Mouse (Mus musculus): ENCODE data around the gene Ramp1. TPM values are rescaled to one million over a fixed set of nuclear protein-coding genes. Genes with fewer than 3 reads are reported as not detected.

The Ramp1 gene
- polyA plus RNA-seq, 1 experiment from 2014 or later, result 8.6 TPM

DNA sequence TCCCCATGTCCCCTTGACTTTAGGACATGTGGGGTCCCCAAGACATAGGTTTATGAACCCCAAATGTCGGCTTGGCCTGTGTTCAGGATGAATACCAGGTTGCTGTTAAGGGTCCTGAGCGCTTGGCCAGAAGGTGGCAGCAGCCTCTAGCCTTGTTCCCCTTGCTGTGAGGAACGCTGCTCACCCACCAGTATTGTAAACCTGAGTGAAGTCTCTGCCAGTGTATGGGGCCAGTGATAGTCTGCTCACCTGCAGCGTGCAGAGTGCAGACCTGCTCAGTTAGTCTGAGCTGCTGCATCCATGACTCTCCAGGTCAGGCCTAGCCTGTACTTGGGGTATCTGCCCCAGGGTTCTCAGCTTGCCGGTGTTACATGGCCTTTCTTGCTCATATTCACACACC, 536 bp upstream of the Ramp1 start:
- ATAC-seq (ENCODE audit: insufficient read depth, low FRiP score), result peak; percentile 39; the same call in 1 of the 2 replicates
- Histone ChIP-seq H3K9me3 (replicated peaks; ENCODE audit: control insufficient read depth, low read length) (no peaks in the 10 kb centered on the region), H3K4me1 (ENCODE audit: control insufficient read depth, insufficient read depth, low read length) (peaks cover 24% of the 10 kb centered on the region), H3K27ac (ENCODE audit: low read length) (no peak overlapping the region), H3K4me3 (replicated peaks; ENCODE audit: low read length) (no peak overlapping the region), H3K4me2 (ENCODE audit: low read depth, low read length) (peak overlapping the region; percentile 76; the same call in 1 of the 2 replicates), H3K36me3 (ENCODE audit: control insufficient read depth, insufficient read depth, low read length) (no peaks in the 10 kb centered on the region), H3K9ac (ENCODE audit: low read length) (no peak overlapping the region), H3K27me3 (ENCODE audit: control insufficient read depth, insufficient read depth, low read length) (no peaks in the 10 kb centered on the region)
- 26% methylated on average over 5 of the region's 5 CpGs for WGBS

GRCm38 (mm10) chr1:91180174-91180565, 548 bp downstream of the Ramp1 start:
- ATAC-seq (ENCODE audit: insufficient read depth, low FRiP score), result no peak
- Histone ChIP-seq H3K27ac (ENCODE audit: low read length) (no peak overlapping the region), H3K4me2 (ENCODE audit: low read depth, low read length) (peak overlapping the region; percentile 76), H3K27me3 (ENCODE audit: control insufficient read depth, insufficient read depth, low read length) (no peaks in the 10 kb centered on the region), H3K4me1 (ENCODE audit: control insufficient read depth, insufficient read depth, low read length) (peaks cover 24% of the 10 kb centered on the region), H3K4me3 (replicated peaks; ENCODE audit: low read length) (peak overlapping the region; percentile 48), H3K36me3 (ENCODE audit: control insufficient read depth, insufficient read depth, low read length) (no peaks in the 10 kb centered on the region), H3K9ac (ENCODE audit: low read length) (peak overlapping the region; percentile 74), H3K9me3 (replicated peaks; ENCODE audit: control insufficient read depth, low read length) (no peaks in the 10 kb centered on the region)
- 6% methylated on average over 14 of the region's 14 CpGs for WGBS

GRCm38 (mm10) chr1:91180723-91181122, 1.1 kb downstream of the Ramp1 start:
- Histone ChIP-seq H3K4me1 (ENCODE audit: control insufficient read depth, insufficient read depth, low read length) (peaks cover 24% of the 10 kb centered on the region), H3K4me3 (replicated peaks; ENCODE audit: low read length) (peak overlapping the region; percentile 48; the same call in 1 of the 2 replicates), H3K9me3 (replicated peaks; ENCODE audit: control insufficient read depth, low read length) (no peaks in the 10 kb centered on the region), H3K27ac (ENCODE audit: low read length) (no peak overlapping the region), H3K36me3 (ENCODE audit: control insufficient read depth, insufficient read depth, low read length) (no peaks in the 10 kb centered on the region), H3K27me3 (ENCODE audit: control insufficient read depth, insufficient read depth, low read length) (no peaks in the 10 kb centered on the region), H3K9ac (ENCODE audit: low read length) (no peak overlapping the region), H3K4me2 (ENCODE audit: low read depth, low read length) (peak overlapping the region; percentile 76; the same call in 1 of the 2 replicates)
- 52% methylated on average over 6 of the region's 6 CpGs for WGBS
- ATAC-seq (ENCODE audit: insufficient read depth, low FRiP score), result no peak

GRCm38 (mm10) chr1:91181261-91181660, 1.6 kb downstream of the Ramp1 start:
- no peaks in the 10 kb centered on the region for H3K27me3 ChIP-seq (ENCODE audit: control insufficient read depth, insufficient read depth, low read length)
- WGBS, result 19% methylated on average over 5 of the region's 5 CpGs
- peak overlapping the region; percentile 45 for H3K4me2 ChIP-seq (ENCODE audit: low read depth, low read length)
- no peak overlapping the region for H3K9ac ChIP-seq (ENCODE audit: low read length)
- peak; percentile 53; the same call in 1 of the 2 replicates for ATAC-seq (ENCODE audit: insufficient read depth, low FRiP score)
- no peak overlapping the region for H3K27ac ChIP-seq (ENCODE audit: low read length)
- H3K36me3 ChIP-seq (ENCODE audit: control insufficient read depth, insufficient read depth, low read length), result no peaks in the 10 kb centered on the region
- peaks cover 24% of the 10 kb centered on the region for H3K4me1 ChIP-seq (ENCODE audit: control insufficient read depth, insufficient read depth, low read length)
- H3K4me3 ChIP-seq (replicated peaks; ENCODE audit: low read length), result no peak overlapping the region; the same call in 1 of the 2 replicates
- no peaks in the 10 kb centered on the region for H3K9me3 ChIP-seq (replicated peaks; ENCODE audit: control insufficient read depth, low read length)

- peak overlapping the region; percentile 59; the same call in 1 of the 2 replicates for H3K27ac ChIP-seq (ENCODE audit: low read length)
- peak overlapping the region; percentile 9 for H3K9ac ChIP-seq (ENCODE audit: low read length)
- H3K9me3 ChIP-seq (replicated peaks; ENCODE audit: control insufficient read depth, low read length), result no peaks in the 10 kb centered on the region
- H3K4me1 ChIP-seq (ENCODE audit: control insufficient read depth, insufficient read depth, low read length), result peaks cover 24% of the 10 kb centered on the region
- H3K4me3 ChIP-seq (replicated peaks; ENCODE audit: low read length), result peak overlapping the region; percentile 12; the same call in 1 of the 2 replicates
- WGBS, result 8% methylated on average over 12 of the region's 12 CpGs
- peak; percentile 2; the same call in 1 of the 2 replicates for ATAC-seq (ENCODE audit: insufficient read depth, low FRiP score)
- peak overlapping the region; percentile 45 for H3K4me2 ChIP-seq (ENCODE audit: low read depth, low read length)
- H3K36me3 ChIP-seq (ENCODE audit: control insufficient read depth, insufficient read depth, low read length), result no peaks in the 10 kb centered on the region
- no peaks in the 10 kb centered on the region for H3K27me3 ChIP-seq (ENCODE audit: control insufficient read depth, insufficient read depth, low read length)
Measured at GRCm38 (mm10) chr1:91181784-91182450, 2.3 kb downstream of the Ramp1 start.

DNA sequence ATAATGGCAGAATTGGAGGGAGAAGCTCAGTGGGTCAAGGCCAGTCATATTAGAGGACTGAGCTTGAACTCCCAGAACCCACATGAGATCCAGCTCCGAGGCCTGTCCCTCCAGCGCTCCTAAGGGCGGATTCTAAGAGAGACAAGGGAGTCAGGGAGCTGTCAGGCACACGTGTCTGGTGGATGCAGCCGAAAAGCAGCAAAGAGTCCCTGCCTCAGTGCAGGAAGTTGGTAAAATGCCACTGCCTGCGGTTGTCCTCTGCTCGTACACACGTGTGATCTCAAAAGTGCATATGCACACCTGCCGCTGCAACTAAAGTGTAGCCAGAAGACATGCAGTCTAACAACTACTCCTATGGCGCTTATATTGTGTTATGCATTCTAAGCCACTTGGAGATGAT, 3.7 kb downstream of the Ramp1 start:
- no peak for ATAC-seq (ENCODE audit: insufficient read depth, low FRiP score)
- Histone ChIP-seq H3K4me2 (ENCODE audit: low read depth, low read length) (no peak overlapping the region), H3K36me3 (ENCODE audit: control insufficient read depth, insufficient read depth, low read length) (no peaks in the 10 kb centered on the region), H3K27ac (ENCODE audit: low read length) (no peak overlapping the region), H3K4me1 (ENCODE audit: control insufficient read depth, insufficient read depth, low read length) (peaks cover 24% of the 10 kb centered on the region), H3K27me3 (ENCODE audit: control insufficient read depth, insufficient read depth, low read length) (no peaks in the 10 kb centered on the region), H3K9me3 (replicated peaks; ENCODE audit: control insufficient read depth, low read length) (no peaks in the 10 kb centered on the region), H3K9ac (ENCODE audit: low read length) (no peak overlapping the region), H3K4me3 (replicated peaks; ENCODE audit: low read length) (no peak overlapping the region)
- 83% methylated on average over 10 of the region's 10 CpGs for WGBS

DNA sequence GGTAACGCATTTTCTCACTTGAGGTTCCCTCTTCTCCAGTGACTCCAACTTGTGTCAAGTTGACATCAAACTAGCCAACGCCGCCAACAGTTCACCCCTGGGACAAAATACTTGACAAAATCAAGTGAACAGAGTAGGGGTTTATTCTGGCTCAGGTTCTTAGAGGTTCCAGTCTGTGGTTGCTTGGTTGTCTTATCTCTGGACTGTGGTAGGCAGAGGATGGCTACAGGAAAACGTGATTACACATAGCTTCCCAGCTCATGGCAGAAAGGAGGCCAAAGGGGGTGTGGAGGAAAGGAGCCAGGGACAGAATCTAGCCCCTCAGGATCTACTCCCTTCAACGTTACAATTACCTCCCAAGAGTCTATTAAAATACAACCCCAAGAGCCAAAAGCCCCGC, 7.1 kb downstream of the Ramp1 start:
- Histone ChIP-seq H3K9ac (ENCODE audit: low read length) (no peak overlapping the region), H3K27ac (ENCODE audit: low read length) (no peak overlapping the region), H3K4me1 (ENCODE audit: control insufficient read depth, insufficient read depth, low read length) (peaks cover 10% of the 10 kb centered on the region), H3K4me3 (replicated peaks; ENCODE audit: low read length) (no peak overlapping the region), H3K9me3 (replicated peaks; ENCODE audit: control insufficient read depth, low read length) (no peaks in the 10 kb centered on the region), H3K36me3 (ENCODE audit: control insufficient read depth, insufficient read depth, low read length) (no peaks in the 10 kb centered on the region), H3K27me3 (ENCODE audit: control insufficient read depth, insufficient read depth, low read length) (no peaks in the 10 kb centered on the region), H3K4me2 (ENCODE audit: low read depth, low read length) (no peak overlapping the region)
- 86% methylated on average over 6 of the region's 6 CpGs for WGBS
- ATAC-seq (ENCODE audit: insufficient read depth, low FRiP score), result no peak

DNA sequence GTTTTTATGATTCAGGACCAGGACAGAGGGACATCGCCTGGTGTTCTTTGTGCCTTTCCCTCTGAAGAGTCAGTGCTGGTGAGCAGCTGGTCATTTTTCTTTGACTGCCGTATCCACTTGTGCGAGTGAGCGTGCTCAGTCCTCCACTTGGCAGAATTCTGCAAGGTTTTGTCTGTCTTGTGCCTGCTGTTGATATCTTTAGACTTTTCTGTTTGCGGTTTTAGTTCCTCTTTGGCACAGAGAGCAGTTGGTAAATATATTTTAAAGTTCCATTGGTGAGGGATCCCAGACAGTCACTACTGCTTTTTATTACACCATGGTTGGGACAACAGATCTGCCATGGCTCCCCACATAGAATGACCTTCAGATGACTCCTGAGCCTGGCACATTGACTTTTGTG, 7.7 kb downstream of the Ramp1 start:
- Histone ChIP-seq H3K27ac (ENCODE audit: low read length) (no peak overlapping the region), H3K4me3 (replicated peaks; ENCODE audit: low read length) (no peak overlapping the region), H3K36me3 (ENCODE audit: control insufficient read depth, insufficient read depth, low read length) (no peaks in the 10 kb centered on the region), H3K9me3 (replicated peaks; ENCODE audit: control insufficient read depth, low read length) (no peaks in the 10 kb centered on the region), H3K27me3 (ENCODE audit: control insufficient read depth, insufficient read depth, low read length) (no peaks in the 10 kb centered on the region), H3K9ac (ENCODE audit: low read length) (no peak overlapping the region), H3K4me2 (ENCODE audit: low read depth, low read length) (no peak overlapping the region), H3K4me1 (ENCODE audit: control insufficient read depth, insufficient read depth, low read length) (peaks cover 3% of the 10 kb centered on the region)
- 81% methylated on average over 5 of the region's 5 CpGs for WGBS
- no peak for ATAC-seq (ENCODE audit: insufficient read depth, low FRiP score)

GRCm38 (mm10) chr1:91187786-91188640, 8.4 kb downstream of the Ramp1 start:
- Histone ChIP-seq H3K36me3 (ENCODE audit: control insufficient read depth, insufficient read depth, low read length) (no peaks in the 10 kb centered on the region), H3K9me3 (replicated peaks; ENCODE audit: control insufficient read depth, low read length) (no peaks in the 10 kb centered on the region), H3K4me3 (replicated peaks; ENCODE audit: low read length) (no peak overlapping the region), H3K27ac (ENCODE audit: low read length) (no peak overlapping the region), H3K4me1 (ENCODE audit: control insufficient read depth, insufficient read depth, low read length) (no peaks in the 10 kb centered on the region), H3K4me2 (ENCODE audit: low read depth, low read length) (no peak overlapping the region), H3K27me3 (ENCODE audit: control insufficient read depth, insufficient read depth, low read length) (no peaks in the 10 kb centered on the region), H3K9ac (ENCODE audit: low read length) (no peak overlapping the region)
- ATAC-seq (ENCODE audit: insufficient read depth, low FRiP score), result no peak
- 81% methylated on average over 7 of the region's 7 CpGs for WGBS
